Comparison of ENCODE assay signal across 8 mouse cellular contexts in the genomic region with DNA sequence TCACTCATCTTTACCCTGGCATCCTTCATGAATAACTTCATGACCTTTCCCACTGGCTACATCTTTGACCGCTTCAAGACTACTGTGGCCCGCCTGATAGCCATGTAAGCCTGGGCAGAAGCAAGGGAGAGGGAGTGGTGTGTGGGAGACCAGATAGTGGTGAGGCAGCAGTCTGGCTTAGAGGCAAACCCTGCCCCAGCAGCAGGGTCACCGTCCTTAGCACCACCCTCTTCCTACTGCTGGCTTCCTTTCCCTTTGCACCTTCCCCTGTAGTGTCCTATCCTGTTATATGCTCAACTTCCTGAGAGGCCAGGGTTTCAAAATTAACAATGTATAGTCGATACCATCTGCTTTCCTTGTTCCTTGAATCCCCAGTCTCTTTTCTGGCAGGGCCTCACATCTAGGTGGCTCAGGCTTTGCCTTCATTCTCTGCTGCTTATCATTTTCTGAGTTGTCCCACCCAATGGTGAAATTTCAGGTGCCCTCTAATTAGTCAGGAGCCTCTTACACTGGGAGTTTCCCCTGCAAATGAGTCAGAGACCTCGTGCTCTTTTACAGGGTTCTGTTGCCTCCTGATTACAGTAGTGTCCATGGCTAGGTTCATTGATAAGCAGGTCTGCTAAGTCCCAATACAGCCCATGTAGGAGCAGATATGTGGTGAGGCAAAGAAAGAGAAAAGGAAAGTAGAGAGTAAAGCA. TPM values are rescaled to one million over a fixed set of nuclear protein-coding genes. Genes with fewer than 3 reads are reported as not detected.
DNase-seq lines count a peak whose midpoint lies in the region; ATAC-seq lines count a peak whose summit lies in the region.

No protein-coding gene starts in this region.

- peak overlapping the region; percentile 3; the same call in 1 of the 2 replicates for H3K4me3 ChIP-seq in midbrain, embryonic 11.5 days (ENCODE audit: low read depth, low read length)
- no peak overlapping the region for H3K4me3 ChIP-seq in midbrain, embryonic 13.5 days (replicated peaks)

- DNase-seq in midbrain, embryonic 11.5 days (ENCODE audit: low spot score, missing footprints), result no peak
- DNase-seq in heart, adult 8-10 months (ENCODE audit: low spot score), result peak; percentile 64
- peak; percentile 31 for DNase-seq in kidney, postnatal 10 days
- peak; percentile 51 to 64 for DNase-seq in lung, postnatal 4 days
- DNase-seq in cerebellum, adult 11-12 months, result no peak
- DNase-seq in ovary, postnatal 14 days (ENCODE audit: low spot score), result no peak
- no peak for DNase-seq in Muller cell, postnatal 12 days (ENCODE audit: inconsistent ontology term)

- no peaks in the 10 kb centered on the region for H3K9me3 ChIP-seq in midbrain, embryonic 11.5 days (ENCODE audit: control insufficient read depth, low read length)
- no peaks in the 10 kb centered on the region for H3K9me3 ChIP-seq in midbrain, embryonic 13.5 days

- H3K27me3 ChIP-seq in midbrain, embryonic 11.5 days (ENCODE audit: control insufficient read depth, insufficient read depth, low read length), result 0 out of 2 replicates have a peak, but pooled peaks cover 3% of the 10 kb centered on the region
- no peaks in the 10 kb centered on the region for H3K27me3 ChIP-seq in midbrain, embryonic 13.5 days

- H3K4me1 ChIP-seq in midbrain, embryonic 11.5 days (ENCODE audit: control insufficient read depth, insufficient read depth, low read length), result no peaks in the 10 kb centered on the region
- H3K4me1 ChIP-seq in midbrain, embryonic 13.5 days (replicated peaks), result peaks cover 16% of the 10 kb centered on the region

- no peaks in the 10 kb centered on the region for H3K36me3 ChIP-seq in midbrain, embryonic 11.5 days (ENCODE audit: control insufficient read depth, insufficient read depth, low read length)
- no peaks in the 10 kb centered on the region for H3K36me3 ChIP-seq in midbrain, embryonic 13.5 days

- peak overlapping the region; percentile 36; the same call in 1 of the 2 replicates for H3K4me2 ChIP-seq in midbrain, embryonic 11.5 days
- no peak overlapping the region for H3K4me2 ChIP-seq in midbrain, embryonic 13.5 days (replicated peaks)

- no peak overlapping the region; the same call in 1 of the 2 replicates for H3K27ac ChIP-seq in midbrain, embryonic 11.5 days (ENCODE audit: low read depth, low read length)
- H3K27ac ChIP-seq in midbrain, embryonic 13.5 days, result no peak overlapping the region

- WGBS in midbrain, embryonic 11.5 days, result 92% methylated on average over 5 of the region's 5 CpGs
- 90% methylated on average over 5 of the region's 5 CpGs for WGBS in midbrain, embryonic 13.5 days

- no peak overlapping the region for H3K9ac ChIP-seq in midbrain, embryonic 11.5 days (ENCODE audit: low read length)
- no peak overlapping the region for H3K9ac ChIP-seq in midbrain, embryonic 13.5 days (replicated peaks)

- no peak for ATAC-seq in midbrain, embryonic 11.5 days (ENCODE audit: low FRiP score)
- ATAC-seq in midbrain, embryonic 13.5 days, result no peak

RNA-seq across cellular contexts. Expression of gene Slc43a3, which starts 2.0 kb away (rescaled TPM):
- polyA plus RNA-seq in midbrain, embryonic 11.5 days (2014; fragmentation: Nextera tagmentation; extraction: Ambion mirVana), result 17.6 and 19.0 TPM in 2 replicates
- 4.8 and 5.4 TPM in 2 replicates for polyA plus RNA-seq in midbrain, embryonic 13.5 days (2015; fragmentation: Nextera tagmentation; extraction: Ambion mirVana)
- total RNA-seq in heart, adult 8-10 months (2022), result 10 to 100 TPM; 60.6 to 71.4 (median 66.2) TPM

RNA-seq across cellular contexts. Expression of gene Prg2, which starts 41.9 kb away (rescaled TPM):
- polyA plus RNA-seq in midbrain, embryonic 11.5 days (2014; fragmentation: Nextera tagmentation; extraction: Ambion mirVana), result 0.22 and 0.52 TPM in 2 replicates
- polyA plus RNA-seq in midbrain, embryonic 13.5 days (2015; fragmentation: Nextera tagmentation; extraction: Ambion mirVana), result 0.19 and 0.49 TPM in 2 replicates
- total RNA-seq in heart, adult 8-10 months (2022), result not detected

RNA-seq across cellular contexts. Expression of gene Prg3, which starts 49.6 kb away (rescaled TPM):
- not detected in 2 replicates for polyA plus RNA-seq in midbrain, embryonic 11.5 days (2014; fragmentation: Nextera tagmentation; extraction: Ambion mirVana)
- not detected in 2 replicates for polyA plus RNA-seq in midbrain, embryonic 13.5 days (2015; fragmentation: Nextera tagmentation; extraction: Ambion mirVana)
- total RNA-seq in heart, adult 8-10 months (2022), result not detected

RNA-seq across cellular contexts. Expression of gene Rtn4rl2, which starts 51.9 kb away (rescaled TPM):
- polyA plus RNA-seq in midbrain, embryonic 11.5 days (2014; fragmentation: Nextera tagmentation; extraction: Ambion mirVana), result 1.4 and 1.6 TPM in 2 replicates
- polyA plus RNA-seq in midbrain, embryonic 13.5 days (2015; fragmentation: Nextera tagmentation; extraction: Ambion mirVana), result 2.2 and 3.6 TPM in 2 replicates
- 1 to 10 TPM; 1.6 to 3.9 (median 2.3) TPM for total RNA-seq in heart, adult 8-10 months (2022)

Comparison
In these comparisons a context has a peak if more than half of its experiments do, and no peak if none do; other contexts are left out.
1. DNase-seq: peak in heart, adult 8-10 months (single experiment), kidney, postnatal 10 days (single experiment) and lung, postnatal 4 days (2 of 2); none in midbrain, embryonic 11.5 days (single experiment), cerebellum, adult 11-12 months (single experiment), ovary, postnatal 14 days (single experiment) and Muller cell, postnatal 12 days (single experiment).